24 mouse cellular contexts compared by ENCODE assay signal in genomic region chr19:26091386-26091785, GRCm38 (mm10).
A peak's percentile ranks its signal among the peaks of the same experiment; 100 is the strongest.
DNase-seq lines count a peak whose midpoint lies in the region; ATAC-seq and TF ChIP-seq lines count a peak whose summit lies in the region.
"Had no signal": no experiment of that assay in that cellular context is flagged by ENCODE, and none has a peak within 500 bp of the region (broad histone marks: within the 10 kb centered on the region; RNA-seq: fewer than 3 reads in every experiment).

No protein-coding gene starts in this region.

- H3K4me2 ChIP-seq in kidney, postnatal 0 days (ENCODE audit: low read length) = no peak overlapping the region
- H3K4me2 ChIP-seq: embryonic facial prominence, embryonic 12.5 days; hindbrain, embryonic 13.5 days; midbrain, embryonic 13.5 days; neural tube, embryonic 13.5 days had no signal

- peak; percentile 74 for ATAC-seq in frontal cortex, adult (ENCODE audit: low TSS enrichment)
- ATAC-seq in kidney, postnatal 0 days (replicated peaks; ENCODE audit: low FRiP score, low read depth) = no peak
- ATAC-seq: forebrain, embryonic 16.5 days; inflammation-experienced regulatory T-cells, adult 6 months; midbrain, embryonic 13.5 days had no signal

- 48% methylated on average over 8 of the region's 8 CpGs for WGBS in kidney, postnatal 0 days

- no peaks in the 10 kb centered on the region for H3K9me3 ChIP-seq in kidney, postnatal 0 days (replicated peaks; ENCODE audit: low read length)
- H3K9me3 ChIP-seq: embryonic facial prominence, embryonic 12.5 days; hindbrain, embryonic 13.5 days; midbrain, embryonic 13.5 days; neural tube, embryonic 13.5 days had no signal

- H3K4me1 ChIP-seq in kidney, postnatal 0 days (replicated peaks; ENCODE audit: insufficient read depth, low read length) = no peaks in the 10 kb centered on the region
- H3K4me1 ChIP-seq: embryonic facial prominence, embryonic 12.5 days; hindbrain, embryonic 13.5 days; midbrain, embryonic 13.5 days; neural tube, embryonic 13.5 days had no signal

- TF ChIP-seq CTCF in kidney, postnatal 0 days (IDR thresholded peaks at IDR 0.05; ENCODE audit: low read depth) = no peak

- DNase-seq in frontal cortex, postnatal 10 days (ENCODE audit: low spot score in 2 of 2) = no peak
- DNase-seq in kidney, postnatal 0 days (ENCODE audit: low spot score) = peak; percentile 50
- DNase-seq in kidney, adult 9 months = no peak
- peak; percentile 10 for DNase-seq in right cerebral cortex, postnatal 25 days
- no peak for DNase-seq in right cerebral cortex, postnatal 4 days
- DNase-seq in cerebellum, adult 11-12 months = no peak
- DNase-seq in gastrocnemius, adult 8-10 months (ENCODE audit: low spot score in 2 of 2) = no peak
- DNase-seq: cerebellum, adult 9-10 months; gastrocnemius, postnatal 25 days; heart, adult 2 months; heart, postnatal 10 days; kidney, adult 8-10 months; left cerebral cortex, postnatal 4 days; liver; lung, postnatal 10 days had no signal

- no peaks in the 10 kb centered on the region for H3K27me3 ChIP-seq in kidney, postnatal 0 days (ENCODE audit: insufficient read depth, low read length)
- H3K27me3 ChIP-seq: CH12.LX; embryonic facial prominence, embryonic 12.5 days; hindbrain, embryonic 13.5 days; midbrain, embryonic 13.5 days; neural tube, embryonic 13.5 days had no signal

- H3K36me3 ChIP-seq in kidney, postnatal 0 days (ENCODE audit: insufficient read depth, low read length) = no peaks in the 10 kb centered on the region
- H3K36me3 ChIP-seq: embryonic facial prominence, embryonic 12.5 days; hindbrain, embryonic 13.5 days; midbrain, embryonic 13.5 days; neural tube, embryonic 13.5 days had no signal

- no peak overlapping the region for H3K9ac ChIP-seq in kidney, postnatal 0 days (ENCODE audit: low read depth, low read length)
- H3K9ac ChIP-seq: embryonic facial prominence, embryonic 12.5 days; hindbrain, embryonic 13.5 days; midbrain, embryonic 13.5 days; neural tube, embryonic 13.5 days had no signal

- no peak overlapping the region for H3K27ac ChIP-seq in kidney, postnatal 0 days
- H3K27ac ChIP-seq: embryonic facial prominence, embryonic 12.5 days; heart, adult 2 months; hindbrain, embryonic 13.5 days; left cerebral cortex, adult 2 months; midbrain, embryonic 13.5 days; neural tube, embryonic 13.5 days had no signal

- no peak overlapping the region for H3K4me3 ChIP-seq in kidney, postnatal 0 days (replicated peaks; ENCODE audit: low read depth, low read length)
- H3K4me3 ChIP-seq: embryonic facial prominence, embryonic 12.5 days; heart, adult 2 months; hindbrain, embryonic 13.5 days; left cerebral cortex, adult 2 months; midbrain, embryonic 13.5 days; neural tube, embryonic 13.5 days had no signal

Comparison
In these comparisons a context has a peak if more than half of its experiments do, and no peak if none do; other contexts are left out.
1. DNase-seq: peak in kidney, postnatal 0 days (single experiment) and right cerebral cortex, postnatal 25 days (single experiment); none in frontal cortex, postnatal 10 days (0 of 2), kidney, adult 9 months (single experiment), right cerebral cortex, postnatal 4 days (single experiment), cerebellum, adult 11-12 months (single experiment) and gastrocnemius, adult 8-10 months (0 of 2).